Mouse (Mus musculus) Muller cell, postnatal 12 days (primary cell): ENCODE measurements around the gene Rpgrip1l.

Experiments
- DNase-seq: peaks from one replicate; pipeline ENCODE4 v3.0.0-alpha.2; 2015; ENCODE audit errors: inconsistent ontology term

Gene Rpgrip1l

DNA sequence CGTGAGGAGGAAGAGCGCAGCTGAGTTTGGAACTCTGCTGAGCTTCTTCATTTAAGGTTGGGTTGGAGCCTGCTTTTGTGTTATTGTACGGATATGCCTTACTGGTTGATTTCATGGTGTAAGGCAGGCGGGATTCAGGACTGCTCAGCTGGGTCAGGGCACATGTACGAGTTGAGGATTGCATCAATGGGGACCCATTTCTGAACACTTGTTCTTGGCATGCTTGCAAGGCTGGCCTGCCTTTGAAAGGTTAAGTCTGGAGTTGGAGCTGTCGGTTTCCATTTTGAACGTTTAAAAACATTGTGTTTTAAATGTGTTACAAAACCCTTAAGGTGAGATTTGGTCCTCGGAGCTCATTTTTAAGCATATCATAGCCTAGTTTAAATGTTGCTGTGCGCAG lies 16.0 kb upstream of the Rpgrip1l start:
- no peak for DNase-seq

DNA sequence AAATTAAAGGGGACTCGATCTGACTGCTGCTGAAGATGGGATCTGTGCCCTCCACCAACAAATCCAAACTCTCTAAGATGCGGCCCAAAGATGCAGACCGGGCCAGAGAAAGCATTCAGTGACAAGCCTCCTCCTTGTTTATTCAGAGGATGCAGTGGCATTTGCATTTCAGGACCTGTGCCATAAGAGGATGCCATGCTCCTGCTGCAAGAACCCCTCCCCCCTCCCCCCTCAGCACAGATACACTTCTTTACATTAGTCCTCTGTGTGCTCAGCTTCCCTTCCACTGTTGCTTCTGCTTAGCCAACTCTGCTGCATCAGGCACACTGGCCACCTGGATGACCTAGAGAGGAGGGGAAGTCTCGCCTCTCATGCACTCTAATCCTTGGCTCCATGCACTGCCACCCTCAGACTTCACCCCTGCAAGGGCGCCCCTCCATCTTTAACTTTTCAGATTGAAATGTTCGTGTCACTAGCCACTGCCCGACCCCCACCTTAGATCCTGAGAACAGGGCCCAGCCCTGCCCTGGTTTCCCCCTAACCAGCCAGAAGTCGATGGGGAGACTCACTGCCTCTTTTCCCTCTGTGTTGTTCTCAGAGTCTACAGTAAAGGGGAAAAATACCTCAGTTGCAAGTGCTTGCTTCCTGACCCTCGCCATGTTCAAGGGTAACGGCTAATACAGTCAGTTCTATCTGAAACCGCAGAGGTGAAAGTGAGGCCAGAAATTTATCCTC lies 14.6 kb upstream of the Rpgrip1l start:
- no peak for DNase-seq

DNA sequence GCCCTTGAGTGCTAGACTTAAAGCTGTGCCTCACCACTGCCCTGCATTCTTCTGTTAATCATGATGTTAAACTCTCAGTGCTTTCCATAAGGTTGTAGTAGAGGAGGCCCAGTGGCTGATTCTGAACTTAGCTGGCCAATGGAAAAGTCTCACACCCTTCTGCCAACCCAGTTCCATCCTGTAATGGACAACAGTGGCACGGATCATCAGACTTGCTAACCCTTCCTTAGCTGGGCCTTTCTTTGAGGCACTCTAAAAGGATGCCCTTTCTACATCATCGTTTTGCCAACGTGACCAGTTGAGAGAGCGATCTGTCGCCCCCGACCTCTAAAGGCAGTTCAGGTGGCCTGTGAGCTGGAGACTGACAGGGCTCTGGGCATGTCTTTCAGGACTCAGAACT lies 13.9 kb upstream of the Rpgrip1l start:
- DNase-seq: no peak

DNA sequence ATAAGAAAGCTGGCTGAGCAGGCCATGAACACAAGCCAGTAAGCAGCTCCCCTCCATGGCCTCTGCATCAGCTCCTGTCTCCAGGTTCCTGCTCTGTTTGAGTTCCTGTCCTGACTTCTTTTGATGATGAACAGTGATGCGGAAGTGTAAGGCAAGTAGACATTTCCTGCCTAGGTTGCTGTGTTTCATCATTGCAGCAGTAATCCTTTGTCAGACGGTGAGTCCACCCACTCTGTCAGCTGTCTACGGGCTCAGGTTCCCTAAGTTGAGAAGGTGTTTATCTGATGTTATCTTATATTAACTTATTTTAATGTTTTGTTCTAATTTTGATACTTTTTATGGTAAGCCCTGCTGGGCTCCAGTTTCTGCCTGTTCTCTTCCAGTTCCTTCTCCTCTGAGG lies 13.0 kb upstream of the Rpgrip1l start:
- no peak for DNase-seq

DNA sequence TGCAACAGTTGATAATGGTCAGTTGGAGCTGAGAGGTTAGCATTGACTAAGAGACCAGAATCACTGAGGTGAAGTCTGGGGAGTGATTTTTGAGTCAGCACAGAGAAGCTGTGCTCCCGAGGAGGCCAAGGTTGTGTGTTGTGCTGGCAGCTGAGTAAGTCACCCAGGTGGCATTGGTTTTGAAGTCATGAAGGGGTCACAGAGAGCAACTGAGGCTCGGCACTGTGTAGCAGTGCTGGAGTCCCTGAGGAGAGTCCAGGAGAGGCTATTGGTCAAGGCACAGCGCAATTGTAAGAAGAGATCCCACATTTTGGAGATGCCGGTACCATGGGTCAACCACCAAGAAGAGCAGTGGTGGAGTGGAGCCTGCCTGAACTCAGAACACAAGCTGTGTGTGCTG lies 11.9 kb upstream of the Rpgrip1l start:
- DNase-seq: no peak

DNA sequence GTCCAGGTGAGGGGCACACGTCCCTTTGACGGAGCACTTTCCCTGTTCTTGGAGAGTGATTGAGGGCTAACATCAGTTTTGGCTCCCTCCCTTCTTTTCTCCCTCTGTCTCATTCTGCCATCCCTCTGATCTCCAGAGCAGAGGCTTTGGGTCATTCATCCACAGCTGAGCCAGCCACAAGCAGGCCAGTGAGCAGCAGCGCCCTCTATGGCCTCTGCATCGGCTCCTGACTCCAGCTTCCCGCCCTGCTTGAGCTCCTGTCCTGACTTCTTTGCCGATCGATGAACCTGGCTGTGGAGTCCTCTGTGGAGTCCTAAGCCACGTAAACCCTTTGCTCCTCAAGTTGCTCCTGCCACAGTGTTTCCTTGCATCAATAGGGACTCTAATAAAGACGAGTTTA lies 11.2 kb upstream of the Rpgrip1l start:
- no peak for DNase-seq

DNA sequence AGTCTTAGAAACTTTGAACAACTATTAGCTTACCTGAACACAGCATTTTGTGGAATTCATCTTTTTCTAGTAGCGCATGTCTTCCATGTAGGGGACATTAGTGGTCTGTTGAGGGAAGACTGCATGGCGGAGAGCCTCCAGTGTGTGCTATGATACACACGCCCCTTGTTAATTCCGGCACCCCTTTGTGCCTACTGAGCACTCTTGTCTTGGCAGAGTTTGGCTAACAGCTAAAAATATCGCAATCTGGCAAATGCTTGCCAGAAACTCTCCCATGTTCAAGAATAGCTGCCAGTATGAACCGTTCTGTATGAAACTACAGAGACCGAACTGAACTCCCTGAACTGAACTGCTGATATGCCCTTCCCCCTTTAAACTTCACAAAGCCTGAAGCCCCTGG lies 10.4 kb upstream of the Rpgrip1l start:
- DNase-seq: no peak

DNA sequence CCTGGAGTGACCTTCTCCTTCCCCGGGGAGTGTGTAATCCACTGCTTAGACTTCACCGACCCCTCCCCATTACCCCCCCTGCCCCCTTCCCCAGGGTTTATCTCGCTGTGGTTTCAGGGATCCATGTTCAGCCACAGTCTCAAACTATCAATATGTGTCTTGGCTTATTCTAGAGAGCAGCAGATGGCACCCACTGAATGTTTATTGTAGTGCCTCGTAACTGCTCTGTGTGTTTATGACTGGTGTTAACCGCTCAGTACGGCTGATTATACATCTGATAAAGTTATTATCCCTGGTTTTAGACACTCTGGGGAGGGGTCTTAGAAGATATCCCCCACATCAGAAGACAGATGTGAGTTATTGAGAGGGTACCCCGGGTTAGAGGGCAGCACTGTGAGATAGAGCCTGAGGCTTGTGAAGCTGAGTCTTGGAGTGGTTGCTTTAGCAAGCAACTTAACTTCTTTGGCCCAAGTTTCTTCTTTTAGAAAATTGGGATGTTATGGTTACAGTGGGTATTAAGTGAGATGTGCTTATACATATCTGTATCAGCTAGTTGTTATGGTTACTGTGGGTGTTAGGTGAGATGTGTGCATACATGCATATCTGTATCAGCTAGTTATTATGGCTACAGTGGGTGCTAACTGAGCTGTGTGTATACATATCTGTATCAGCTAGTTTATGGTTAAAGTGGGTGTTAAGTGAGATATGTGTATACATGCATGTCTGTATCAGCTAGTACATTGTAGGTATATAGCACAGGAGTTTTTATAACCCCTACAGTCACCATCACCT lies 6.1 kb upstream of the Rpgrip1l start:
- no peak for DNase-seq

DNA sequence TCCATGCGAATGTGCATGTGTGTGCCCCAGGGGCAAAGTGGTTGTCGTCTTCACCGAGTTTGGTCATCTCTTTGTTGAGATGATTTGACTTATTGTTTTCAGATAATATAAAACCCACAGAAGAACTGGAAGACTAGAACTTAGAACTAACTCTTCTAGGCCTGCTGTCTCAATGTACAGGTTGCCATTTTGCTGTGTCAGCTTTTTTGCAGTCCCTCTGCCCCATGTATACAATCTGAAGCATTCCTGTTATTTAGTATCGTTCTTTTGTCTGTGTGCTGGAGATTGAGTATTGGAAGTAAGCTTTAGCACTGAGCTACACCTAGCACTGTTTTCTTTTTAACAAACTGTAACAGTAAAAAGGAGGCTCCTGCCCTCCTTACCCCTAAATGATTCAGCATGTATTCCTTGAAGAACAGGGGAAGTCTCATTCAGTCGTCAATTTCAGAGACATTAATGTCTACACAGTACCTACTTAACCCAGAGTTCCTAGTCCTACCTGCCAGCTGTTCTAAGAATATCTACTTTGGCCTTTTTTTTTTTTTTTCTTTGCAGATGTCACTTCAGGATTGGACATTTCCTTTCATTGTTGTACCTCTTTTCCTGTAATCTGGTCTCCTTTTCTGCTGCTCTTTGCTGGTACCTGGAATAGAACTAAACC lies 4.6 kb upstream of the Rpgrip1l start:
- DNase-seq: no peak

DNA sequence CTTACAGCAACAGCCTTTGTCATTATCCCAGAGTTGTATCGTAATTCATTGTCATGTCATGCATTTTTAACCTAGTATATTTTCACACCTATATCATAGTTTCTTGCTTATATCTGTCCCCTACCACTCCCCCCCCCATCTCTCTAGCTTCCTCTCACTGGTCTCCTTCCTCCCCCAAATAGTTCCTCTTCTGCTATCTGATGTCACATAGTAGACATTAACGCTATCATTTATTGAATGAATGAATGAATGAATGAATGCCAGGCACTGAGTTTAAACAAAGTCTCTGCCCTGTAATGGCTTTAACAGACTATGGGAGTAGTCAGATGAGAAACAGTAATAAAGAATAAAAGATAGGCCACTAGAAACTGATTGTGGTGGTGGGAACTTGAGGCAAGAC lies 720 bp downstream of the Rpgrip1l start:
- DNase-seq: no peak

DNA sequence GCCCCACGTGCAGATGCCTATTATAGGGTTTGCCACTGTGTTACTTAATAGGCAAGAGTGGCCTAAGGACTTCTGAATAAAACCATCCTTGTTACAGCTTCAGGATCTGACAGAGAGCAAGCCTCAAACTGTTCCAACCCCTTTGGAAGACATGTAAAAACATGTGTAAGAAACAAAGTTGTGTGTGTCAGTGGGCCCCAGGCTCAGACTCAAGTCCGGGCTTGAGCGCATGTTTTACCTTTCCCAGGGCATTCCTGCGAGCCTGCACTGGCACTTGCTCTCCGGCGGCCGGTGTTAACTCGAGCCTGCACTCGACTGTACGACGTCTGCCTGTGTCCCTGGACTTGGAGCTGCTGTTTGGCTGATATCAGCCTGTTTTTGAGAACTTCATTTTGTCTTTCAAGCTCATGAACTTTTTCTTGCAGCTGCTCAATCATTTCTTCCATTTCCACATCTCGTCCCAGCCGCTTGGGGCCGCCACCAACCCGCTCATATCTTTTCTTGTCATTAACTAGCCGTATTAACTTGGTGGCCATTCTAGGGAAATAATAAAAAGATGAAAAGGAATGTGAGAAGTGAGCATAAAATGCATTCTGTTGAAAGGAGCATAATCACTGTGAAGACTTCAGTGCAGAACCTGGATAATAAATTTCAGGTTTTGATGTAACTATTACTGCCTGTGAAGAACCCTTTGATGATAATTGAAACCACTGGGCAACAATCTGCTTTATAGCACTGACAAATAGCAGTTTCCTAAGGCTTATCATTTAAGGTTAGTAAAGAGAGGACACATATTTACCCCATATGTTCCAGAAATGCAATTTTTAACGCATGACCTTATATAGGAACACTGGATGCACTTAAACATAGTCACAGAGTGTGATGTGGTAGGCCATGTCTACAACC lies 8.3 kb downstream of the Rpgrip1l start:
- DNase-seq: no peak

DNA sequence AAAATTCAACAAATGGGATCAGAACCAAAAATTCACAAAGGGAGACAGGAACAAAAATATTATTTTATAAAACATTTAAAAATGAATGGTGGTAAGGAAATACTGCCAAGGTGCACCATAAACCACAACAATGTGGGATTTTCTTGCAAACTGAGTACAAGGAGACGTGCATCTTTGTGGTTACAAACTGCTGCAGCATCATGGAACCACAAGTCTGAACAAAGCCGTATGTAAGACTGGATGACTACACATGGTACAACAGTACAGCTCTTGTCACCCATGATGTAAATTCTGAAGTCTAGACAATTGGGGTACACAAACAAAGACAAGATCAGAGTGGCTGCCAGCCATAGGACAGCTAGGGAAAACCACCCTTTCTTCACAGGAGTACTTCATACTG lies 14.4 kb downstream of the Rpgrip1l start:
- DNase-seq: no peak

DNA sequence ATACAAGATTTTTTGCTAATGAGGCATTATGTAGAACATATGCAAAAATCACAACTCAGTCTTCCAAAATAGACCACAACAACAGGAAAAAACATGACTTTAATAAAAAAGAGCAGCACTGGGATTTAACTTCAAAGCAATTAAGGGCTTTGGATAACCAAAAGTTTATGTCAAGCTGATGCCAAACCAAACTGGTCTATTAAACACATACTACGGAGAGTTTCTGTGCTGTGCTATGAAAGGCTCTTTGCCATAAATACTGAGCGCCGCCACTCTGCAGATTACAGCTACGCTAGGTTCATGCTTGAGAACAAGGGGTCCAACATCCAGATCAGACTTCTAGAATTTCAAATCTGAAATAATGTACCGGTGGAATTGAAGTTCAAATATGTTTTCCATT lies 17.3 kb downstream of the Rpgrip1l start:
- DNase-seq: no peak

DNA sequence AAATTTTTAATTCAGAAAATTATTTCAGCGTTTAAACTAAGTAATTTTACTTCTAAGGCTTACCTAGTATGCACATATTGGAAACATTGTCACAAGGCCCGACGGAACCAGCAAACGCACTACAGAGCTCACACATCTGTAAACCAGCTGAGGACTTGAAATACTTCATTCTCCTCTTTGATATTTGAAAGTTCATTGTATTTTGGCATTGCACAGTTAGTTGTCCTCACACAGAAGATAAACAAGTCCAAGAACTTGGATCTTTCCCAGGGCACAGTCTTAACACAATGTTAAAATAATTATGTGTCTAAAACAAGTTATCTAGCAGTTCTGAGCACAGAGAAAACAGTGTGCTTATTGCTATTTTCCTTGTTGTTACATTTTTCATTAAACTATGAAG lies 22.5 kb downstream of the Rpgrip1l start:
- DNase-seq: no peak

DNA sequence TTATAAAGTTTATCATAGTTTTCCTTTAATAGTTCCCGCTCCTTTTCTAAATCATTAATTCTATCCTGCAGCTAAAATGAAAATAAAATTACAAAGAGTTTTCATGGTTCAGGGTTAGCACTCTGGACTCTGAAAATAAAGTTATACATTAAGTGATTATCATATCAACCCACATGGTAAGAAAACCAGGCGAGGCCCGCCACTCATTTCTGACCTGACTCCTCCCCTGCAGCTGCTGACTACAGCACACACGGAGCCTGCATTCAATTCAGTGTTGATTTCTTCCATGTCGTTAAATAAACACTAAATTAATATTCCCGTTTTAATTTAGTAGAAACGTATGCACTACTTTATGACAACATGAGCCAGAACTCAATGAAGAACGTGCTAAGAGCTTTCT lies 26.8 kb downstream of the Rpgrip1l start:
- no peak for DNase-seq

DNA sequence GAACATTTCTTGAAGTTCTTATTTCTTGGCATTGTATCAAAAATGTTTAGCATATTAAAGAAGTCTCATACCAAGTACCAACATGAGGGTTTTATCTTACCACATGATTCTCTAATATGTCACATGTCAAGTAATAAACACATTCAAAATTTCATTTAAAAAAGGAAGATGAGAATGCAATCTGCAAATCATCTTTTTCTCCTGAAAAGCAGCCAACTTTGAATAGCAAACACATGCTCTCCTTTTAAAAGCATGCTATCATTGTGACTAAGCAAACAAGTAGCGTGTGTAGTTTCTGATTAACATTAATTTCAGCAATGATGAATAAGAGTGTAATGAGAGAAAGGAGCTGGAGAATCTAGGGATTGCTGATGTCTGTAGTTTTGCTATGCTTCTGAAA lies 29.2 kb downstream of the Rpgrip1l start:
- DNase-seq: no peak

DNA sequence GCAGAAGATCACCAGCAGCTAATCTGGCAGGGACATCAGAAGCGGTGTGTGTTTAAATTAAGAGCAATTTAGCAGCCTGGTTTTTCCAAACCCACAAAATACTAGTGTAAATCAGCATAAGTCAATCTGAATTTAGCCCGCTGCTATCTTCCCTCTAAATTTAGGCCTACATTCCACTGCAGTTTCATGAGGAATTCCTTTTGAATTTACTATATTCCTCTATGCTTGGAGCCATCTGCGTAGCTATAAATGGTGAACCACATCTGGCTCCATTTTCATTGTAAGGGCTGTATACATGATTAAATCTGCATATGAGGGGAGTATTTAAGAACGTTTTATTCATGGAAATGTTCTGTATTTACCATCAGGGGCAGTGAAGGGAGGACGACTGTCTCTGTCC lies 30.4 kb downstream of the Rpgrip1l start:
- DNase-seq: no peak

DNA sequence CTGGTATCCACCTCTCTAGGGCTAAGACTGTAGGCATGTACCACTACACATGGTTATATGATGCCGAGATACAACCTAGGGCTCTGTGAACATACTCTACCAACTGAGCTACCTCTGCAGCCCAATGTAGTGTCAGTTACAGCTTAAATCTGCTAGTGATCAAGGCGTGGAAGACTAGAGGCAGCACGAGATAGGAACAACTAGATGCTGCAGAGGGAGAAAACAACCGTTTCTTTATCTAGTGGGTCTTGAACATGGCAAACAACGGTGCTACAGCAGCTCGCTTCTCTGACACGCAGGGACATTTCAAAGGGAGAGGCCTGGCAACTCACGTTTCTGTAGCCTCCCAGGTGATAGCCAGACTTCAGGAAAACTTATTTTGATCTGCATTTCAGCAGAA lies 31.5 kb downstream of the Rpgrip1l start:
- DNase-seq: no peak

DNA sequence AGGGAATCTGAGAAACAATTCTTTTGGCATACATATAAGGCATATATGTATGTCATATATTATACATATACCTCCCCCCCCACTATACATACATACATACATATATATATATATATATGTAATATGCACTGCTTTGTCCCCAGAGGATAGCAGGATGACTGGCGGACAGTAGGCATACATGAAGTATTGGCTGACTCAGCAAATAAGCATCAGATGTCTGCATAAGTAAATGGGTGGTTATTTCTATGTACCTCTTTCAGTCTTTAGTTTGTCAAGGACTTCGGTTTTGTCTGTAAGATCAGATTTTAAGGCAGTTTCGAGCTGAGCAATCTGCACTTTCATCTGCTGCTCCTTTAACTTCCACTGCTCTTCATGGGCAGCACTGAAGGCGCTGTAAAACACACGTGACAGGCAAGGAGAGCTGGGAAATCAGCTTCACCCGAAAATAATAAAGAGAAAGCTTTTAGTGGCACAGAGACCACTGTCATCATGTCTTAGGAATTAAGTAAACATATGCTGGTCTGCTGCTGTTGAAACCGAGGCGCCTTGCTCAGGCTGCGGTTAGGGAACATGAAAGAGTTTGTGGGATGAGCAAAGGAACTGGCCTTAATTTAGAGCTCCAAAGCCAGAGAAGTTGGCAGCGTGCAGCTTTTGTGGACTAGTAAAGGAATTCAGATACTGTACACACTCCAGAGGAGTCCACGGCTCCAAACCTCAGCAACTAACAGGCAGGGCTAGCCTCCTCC lies 32.4 kb downstream of the Rpgrip1l start:
- DNase-seq: no peak

DNA sequence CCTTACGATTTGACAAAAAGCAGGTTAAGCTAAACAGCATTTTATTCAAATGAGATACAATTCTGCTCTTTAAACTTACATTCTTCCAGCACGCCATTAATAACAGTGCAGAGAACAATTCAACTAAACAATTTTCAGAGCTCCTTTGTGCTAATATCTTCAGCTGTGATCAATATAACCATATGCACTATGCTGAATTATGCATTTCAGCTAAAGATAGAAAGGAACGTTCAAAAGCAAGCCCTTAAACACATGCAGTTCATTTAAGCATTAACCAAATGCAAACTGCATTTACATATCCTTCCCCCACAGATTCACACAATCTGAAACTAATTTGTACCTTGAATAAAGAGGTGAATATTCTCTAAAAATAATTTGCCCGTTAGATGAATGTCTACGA lies 35.0 kb downstream of the Rpgrip1l start:
- no peak for DNase-seq

DNA sequence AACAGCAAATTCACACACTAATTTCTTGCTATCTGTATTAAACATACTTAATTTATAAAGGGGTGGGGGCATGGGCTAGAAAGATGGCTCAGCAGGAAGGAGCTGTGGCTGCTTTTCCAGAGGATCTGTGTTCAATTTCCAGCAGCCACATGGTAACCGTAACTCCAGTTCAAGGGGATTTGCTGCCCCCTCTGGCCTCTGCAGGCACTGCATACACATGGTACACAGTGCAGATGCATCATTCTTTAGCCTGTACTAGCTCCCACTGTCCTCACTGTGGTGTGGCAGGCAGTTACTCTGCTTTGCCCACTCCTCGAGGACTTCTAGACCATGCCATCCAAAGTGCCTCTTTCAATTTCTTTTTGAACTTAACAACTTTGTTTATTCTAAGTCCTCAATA lies 36.7 kb downstream of the Rpgrip1l start:
- DNase-seq: no peak
